16 mouse cellular contexts compared by ENCODE assay signal in the genomic region with DNA sequence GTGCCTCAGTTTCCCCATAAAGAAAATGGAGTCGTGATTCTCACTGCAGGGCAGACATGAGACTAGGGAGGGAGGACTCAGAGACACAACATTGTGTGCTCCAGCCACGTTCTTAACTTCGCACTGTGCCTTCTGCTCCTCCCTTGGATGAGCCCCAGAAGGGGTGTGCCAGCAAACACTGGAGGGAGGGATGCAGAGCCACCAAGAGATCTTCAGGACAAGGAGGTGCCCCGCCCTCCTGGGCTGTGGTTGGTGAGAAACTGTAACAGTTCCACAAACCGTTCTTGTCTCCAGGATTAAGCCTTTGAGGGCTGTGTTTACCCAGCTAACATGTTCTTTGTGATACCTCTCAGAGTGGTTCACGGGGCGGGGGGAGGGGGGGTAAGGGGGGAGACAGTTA. TPM values are rescaled to one million over a fixed set of nuclear protein-coding genes. Genes with fewer than 3 reads are reported as not detected.
DNase-seq lines count a peak whose midpoint lies in the region; ATAC-seq lines count a peak whose summit lies in the region.
"Had no signal": no experiment of that assay in that cellular context is flagged by ENCODE, and none has a peak within 500 bp of the region (broad histone marks: within the 10 kb centered on the region; RNA-seq: fewer than 3 reads in every experiment).

No protein-coding gene starts in this region.

- no peak overlapping the region for H3K4me3 ChIP-seq in midbrain, embryonic 13.5 days (replicated peaks)
- H3K4me3 ChIP-seq in midbrain, embryonic 10.5 days, result no peak overlapping the region
- H3K4me3 ChIP-seq: heart, embryonic 15.5 days; limb, embryonic 15.5 days had no signal

- no peaks in the 10 kb centered on the region for H3K36me3 ChIP-seq in midbrain, embryonic 13.5 days
- no peaks in the 10 kb centered on the region for H3K36me3 ChIP-seq in midbrain, embryonic 10.5 days
- H3K36me3 ChIP-seq: heart, embryonic 15.5 days; limb, embryonic 15.5 days had no signal

- H3K9me3 ChIP-seq in midbrain, embryonic 13.5 days, result no peaks in the 10 kb centered on the region
- H3K9me3 ChIP-seq in midbrain, embryonic 10.5 days (replicated peaks), result no peaks in the 10 kb centered on the region
- H3K9me3 ChIP-seq: heart, embryonic 15.5 days; limb, embryonic 15.5 days had no signal

- no peak overlapping the region for H3K27ac ChIP-seq in midbrain, embryonic 13.5 days
- no peak overlapping the region for H3K27ac ChIP-seq in midbrain, embryonic 10.5 days (replicated peaks)
- H3K27ac ChIP-seq: heart, embryonic 15.5 days; limb, embryonic 15.5 days had no signal

- peaks cover 61% of the 10 kb centered on the region for H3K4me1 ChIP-seq in midbrain, embryonic 13.5 days (replicated peaks)
- H3K4me1 ChIP-seq in midbrain, embryonic 10.5 days, result peaks cover 81% of the 10 kb centered on the region

- H3K9ac ChIP-seq in midbrain, embryonic 13.5 days (replicated peaks), result no peak overlapping the region
- H3K9ac ChIP-seq: heart, embryonic 15.5 days; limb, embryonic 15.5 days had no signal

- ATAC-seq in midbrain, embryonic 13.5 days, result peak; percentile 22; the same call in 1 of the 2 replicates
- ATAC-seq in megakaryocyte-erythroid progenitor cell, adult 5-6 weeks (replicated peaks; ENCODE audit: low FRiP score, low TSS enrichment, poor library complexity, severe bottlenecking), result peak; percentile 83
- ATAC-seq: activated CD4-positive, CD25-positive, alpha-beta regulatory T cell, adult 4 months; hindbrain, embryonic 16.5 days had no signal

- H3K4me2 ChIP-seq in midbrain, embryonic 13.5 days (replicated peaks), result no peak overlapping the region
- H3K4me2 ChIP-seq: heart, embryonic 15.5 days; limb, embryonic 15.5 days had no signal

- WGBS in midbrain, embryonic 13.5 days, result 29% methylated on average over 7 of the region's 7 CpGs
- 35% methylated on average over 7 of the region's 7 CpGs for WGBS in midbrain, embryonic 10.5 days

- no peak for DNase-seq in midbrain, embryonic 10.5 days (ENCODE audit: low spot score)
- peak; percentile 16 for DNase-seq in Muller cell, postnatal 12 days (ENCODE audit: inconsistent ontology term)
- peak; percentile 59 to 77 for DNase-seq in lung, adult 18-20 months
- no peak for DNase-seq in spleen, postnatal 4 days (ENCODE audit: low spot score in 2 of 2)
- no peak for DNase-seq in ovary, postnatal 36 days (ENCODE audit: low spot score)
- DNase-seq: gastrocnemius, postnatal 36 days; right cerebral cortex, adult 18-20 months had no signal

- peaks cover 86% of the 10 kb centered on the region for H3K27me3 ChIP-seq in midbrain, embryonic 13.5 days
- peaks cover 94% of the 10 kb centered on the region for H3K27me3 ChIP-seq in midbrain, embryonic 10.5 days (ENCODE audit: low read depth, poor library complexity, severe bottlenecking)

RNA-seq across cellular contexts. Expression of a gene that starts 5.0 kb away (rescaled TPM):
- polyA plus RNA-seq in midbrain, embryonic 13.5 days (2015; fragmentation: Nextera tagmentation; extraction: Ambion mirVana), result 3.6 and 4.0 TPM in 2 replicates
- polyA plus RNA-seq in midbrain, embryonic 10.5 days (2016; fragmentation: Nextera tagmentation; extraction: Ambion mirVana), result 7.2 and 11.1 TPM in 2 replicates
- total RNA-seq in megakaryocyte-erythroid progenitor cell, adult 5-6 weeks (2014; fragmentation: Nextera tagmentation), result not detected in 2 replicates
- not detected in 2 replicates for total RNA-seq in megakaryocyte-erythroid progenitor cell, adult 5-6 weeks (2017)
- total RNA-seq: gastrocnemius, postnatal 36 days; layer of hippocampus, postnatal 25 days; megakaryocyte, adult 5-6 weeks had no signal
- polyA plus RNA-seq: activated CD4-positive, CD25-positive, alpha-beta regulatory T cell, adult 4 months; cortical plate, adult 2 months; limb, embryonic 15.5 days had no signal

RNA-seq across cellular contexts. Expression of a gene that starts 20.3 kb away (rescaled TPM):
- polyA plus RNA-seq in midbrain, embryonic 13.5 days (2015; fragmentation: Nextera tagmentation; extraction: Ambion mirVana), result 0.58 and 0.93 TPM in 2 replicates
- polyA plus RNA-seq in midbrain, embryonic 10.5 days (2016; fragmentation: Nextera tagmentation; extraction: Ambion mirVana), result 0.57 and 0.75 TPM in 2 replicates
- 0.79 and 2.6 TPM in 2 replicates for total RNA-seq in megakaryocyte-erythroid progenitor cell, adult 5-6 weeks (2014; fragmentation: Nextera tagmentation)
- 0.33 and 0.34 TPM in 2 replicates for total RNA-seq in megakaryocyte-erythroid progenitor cell, adult 5-6 weeks (2017)

Comparison
In these comparisons a context has a peak if more than half of its experiments do, and no peak if none do; other contexts are left out.
1. DNase-seq: peak in Muller cell, postnatal 12 days (single experiment) and lung, adult 18-20 months (2 of 2); none in midbrain, embryonic 10.5 days (single experiment), spleen, postnatal 4 days (0 of 2) and ovary, postnatal 36 days (single experiment).